Comparison of ENCODE assay signal across 1 mouse cellular context in genomic region chr1:55264385-55264784, GRCm38 (mm10).
A peak's percentile ranks its signal among the peaks of the same experiment; 100 is the strongest.
TF ChIP-seq lines count a peak whose summit lies in the region.

No protein-coding gene starts in this region.

TF ChIP-seq in MEL, 35 proteins besides CTCF, POLR2A, EP300 and RAD21 (continued from another document):
- TF ChIP-seq CHD1 (IDR thresholded peaks at IDR 0.05; ENCODE audit: low read depth, low read length) (0 out of 2 replicates have a peak, but pooled peaks have one; percentile 22), MEF2A (IDR thresholded peaks at IDR 0.05; ENCODE audit: extremely low read depth, insufficient replicate concordance, low read depth, low read length, poor library complexity, severe bottlenecking) (no peak), SMC3 (IDR thresholded peaks at IDR 0.05; ENCODE audit: low read depth, low read length) (no peak), POLR2AphosphoS5 (IDR thresholded peaks at IDR 0.05; ENCODE audit: borderline replicate concordance, low read depth, low read length) (no peak), JUND (IDR thresholded peaks at IDR 0.05; ENCODE audit: low read depth, low read length) (no peak), MAFK (IDR thresholded peaks at IDR 0.05; ENCODE audit: borderline replicate concordance, low read depth, low read length) (no peak)
